Mouse (Mus musculus): Measurements from ENCODE around the gene Mcoln3. TPM values are rescaled to one million over a fixed set of nuclear protein-coding genes. Genes with fewer than 3 reads are reported as not detected.
A peak's percentile ranks its signal among the peaks of the same experiment; 100 is the strongest.

Mcoln3 gene
- polyA plus RNA-seq, 1 experiment = 17.3 TPM

DNA sequence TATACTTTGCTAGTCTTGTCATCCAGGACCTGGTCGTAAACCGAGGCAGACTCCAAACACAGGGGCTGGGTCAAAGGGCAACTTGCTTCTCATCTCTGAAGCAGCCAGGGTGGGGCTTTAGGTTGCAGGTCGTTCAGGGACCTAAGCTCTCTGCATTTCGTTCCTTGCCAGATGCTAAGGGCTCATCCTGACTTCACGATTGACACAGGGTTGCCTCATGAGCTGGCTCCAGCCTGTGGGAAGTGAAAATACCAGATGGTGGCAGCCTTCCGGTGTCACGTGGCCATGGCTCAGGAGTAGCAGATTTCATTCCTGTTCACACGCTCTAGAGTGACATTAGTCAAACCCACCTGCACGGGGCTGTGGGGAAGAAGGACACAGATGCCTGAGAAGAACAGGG is 17.6 kb downstream of the Mcoln3 start:
- DNase-seq = no peak
- Histone ChIP-seq H3K27me3 (replicated peaks; ENCODE audit: control insufficient read depth, insufficient read depth, low read length) (no peaks in the 10 kb centered on the region), H3K36me3 (ENCODE audit: control insufficient read depth, insufficient read depth, low read length) (no peaks in the 10 kb centered on the region), H3K27ac (ENCODE audit: insufficient read depth, low read depth, low read length) (no peak overlapping the region), H3K4me1 (ENCODE audit: control insufficient read depth, insufficient read depth, low read length) (no peaks in the 10 kb centered on the region), H3K4me3 (ENCODE audit: insufficient read depth, low read depth, low read length) (no peak overlapping the region)
- 57% methylated on average over 9 of the region's 9 CpGs for WGBS
- TF ChIP-seq CTCF (conservative IDR thresholded peaks at IDR 0.05; ENCODE audit: insufficient read depth, insufficient read length, low read depth, low read length) (no peak), POLR2A (IDR thresholded peaks at IDR 0.05; ENCODE audit: low read depth, low read length) (no peak)

GRCm38 (mm10) chr3:146135417-146135816 is 18.2 kb downstream of the Mcoln3 start:
- DNase-seq = no peak
- H3K4me3 ChIP-seq (ENCODE audit: insufficient read depth, low read depth, low read length) = no peak overlapping the region
- no peak for TF ChIP-seq CTCF (conservative IDR thresholded peaks at IDR 0.05; ENCODE audit: insufficient read depth, insufficient read length, low read depth, low read length)
- TF ChIP-seq POLR2A (IDR thresholded peaks at IDR 0.05; ENCODE audit: low read depth, low read length) = no peak
- H3K4me1 ChIP-seq (ENCODE audit: control insufficient read depth, insufficient read depth, low read length) = no peaks in the 10 kb centered on the region
- no peaks in the 10 kb centered on the region for H3K27me3 ChIP-seq (replicated peaks; ENCODE audit: control insufficient read depth, insufficient read depth, low read length)
- WGBS = 85% methylated on average over 2 of the region's 2 CpGs
- H3K27ac ChIP-seq (ENCODE audit: insufficient read depth, low read depth, low read length) = no peak overlapping the region
- H3K36me3 ChIP-seq (ENCODE audit: control insufficient read depth, insufficient read depth, low read length) = no peaks in the 10 kb centered on the region

- 28% methylated on average over 10 of the region's 10 CpGs for WGBS
- no peak for DNase-seq
- TF ChIP-seq CTCF (conservative IDR thresholded peaks at IDR 0.05; ENCODE audit: insufficient read depth, insufficient read length, low read depth, low read length) = peak; percentile 59; the same call in 1 of the 2 replicates
- TF ChIP-seq POLR2A (IDR thresholded peaks at IDR 0.05; ENCODE audit: low read depth, low read length) = no peak
- no peaks in the 10 kb centered on the region for H3K27me3 ChIP-seq (replicated peaks; ENCODE audit: control insufficient read depth, insufficient read depth, low read length)
- H3K4me1 ChIP-seq (ENCODE audit: control insufficient read depth, insufficient read depth, low read length) = no peaks in the 10 kb centered on the region
- H3K27ac ChIP-seq (ENCODE audit: insufficient read depth, low read depth, low read length) = no peak overlapping the region
- no peak overlapping the region for H3K4me3 ChIP-seq (ENCODE audit: insufficient read depth, low read depth, low read length)
- H3K36me3 ChIP-seq (ENCODE audit: control insufficient read depth, insufficient read depth, low read length) = no peaks in the 10 kb centered on the region
These were observed 19.2 kb downstream of the Mcoln3 start for GRCm38 (mm10) chr3:146136422-146136821.

DNA sequence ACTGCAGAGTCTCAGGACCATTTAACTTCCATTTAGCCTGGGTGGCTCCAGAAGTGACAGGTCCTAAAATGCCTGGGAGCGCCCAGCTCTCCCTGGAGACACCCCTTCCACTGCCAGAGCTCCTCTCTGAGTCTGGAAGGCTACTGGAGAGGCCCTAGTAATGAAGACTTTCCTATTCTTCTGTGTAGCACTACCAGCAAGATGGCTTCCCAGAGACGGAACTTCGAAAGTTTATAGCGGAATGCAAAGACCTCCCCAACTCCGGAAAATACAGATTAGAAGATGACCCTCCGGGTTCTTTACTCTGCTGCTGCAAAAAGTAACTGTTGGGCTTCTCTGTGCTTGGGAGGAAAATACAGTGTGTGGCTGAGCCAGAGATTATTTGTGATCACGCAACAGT is 23.0 kb downstream of the Mcoln3 start:
- Histone ChIP-seq H3K4me3 (ENCODE audit: insufficient read depth, low read depth, low read length) (no peak overlapping the region), H3K4me1 (ENCODE audit: control insufficient read depth, insufficient read depth, low read length) (no peaks in the 10 kb centered on the region), H3K36me3 (ENCODE audit: control insufficient read depth, insufficient read depth, low read length) (no peaks in the 10 kb centered on the region), H3K27me3 (replicated peaks; ENCODE audit: control insufficient read depth, insufficient read depth, low read length) (no peaks in the 10 kb centered on the region), H3K27ac (ENCODE audit: insufficient read depth, low read depth, low read length) (no peak overlapping the region)
- WGBS = 94% methylated on average over 7 of the region's 7 CpGs
- no peak for DNase-seq
- no peak for TF ChIP-seq POLR2A (IDR thresholded peaks at IDR 0.05; ENCODE audit: low read depth, low read length)
- TF ChIP-seq CTCF (conservative IDR thresholded peaks at IDR 0.05; ENCODE audit: insufficient read depth, insufficient read length, low read depth, low read length) = no peak

DNA sequence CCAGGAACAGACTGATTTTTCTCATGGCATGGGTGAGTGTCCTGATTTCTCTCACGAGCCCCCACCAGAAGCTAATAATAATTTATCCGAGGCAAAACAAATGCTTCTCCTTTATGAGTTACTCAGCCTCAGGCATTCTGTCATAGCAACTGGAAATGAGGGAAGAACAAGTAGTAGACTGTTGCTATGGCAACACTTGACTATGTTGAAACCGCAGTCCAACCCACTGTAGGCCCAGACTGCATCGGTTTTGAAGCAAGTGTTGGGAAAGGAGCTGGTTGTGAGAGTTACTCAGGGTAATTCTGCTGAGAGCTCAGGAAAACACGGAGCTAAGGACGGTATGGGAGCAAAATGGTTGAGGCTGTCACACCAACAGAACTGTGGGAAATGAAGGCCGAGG is 25.3 kb downstream of the Mcoln3 start:
- WGBS = 89% methylated on average over 7 of the region's 7 CpGs
- H3K27me3 ChIP-seq (replicated peaks; ENCODE audit: control insufficient read depth, insufficient read depth, low read length) = no peaks in the 10 kb centered on the region
- H3K27ac ChIP-seq (ENCODE audit: insufficient read depth, low read depth, low read length) = no peak overlapping the region
- TF ChIP-seq CTCF (conservative IDR thresholded peaks at IDR 0.05; ENCODE audit: insufficient read depth, insufficient read length, low read depth, low read length) (no peak), POLR2A (IDR thresholded peaks at IDR 0.05; ENCODE audit: low read depth, low read length) (no peak)
- no peaks in the 10 kb centered on the region for H3K36me3 ChIP-seq (ENCODE audit: control insufficient read depth, insufficient read depth, low read length)
- DNase-seq = no peak
- no peaks in the 10 kb centered on the region for H3K4me1 ChIP-seq (ENCODE audit: control insufficient read depth, insufficient read depth, low read length)
- H3K4me3 ChIP-seq (ENCODE audit: insufficient read depth, low read depth, low read length) = no peak overlapping the region

GRCm38 (mm10) chr3:146145501-146145900 is 28.3 kb downstream of the Mcoln3 start:
- Histone ChIP-seq H3K4me3 (ENCODE audit: insufficient read depth, low read depth, low read length) (no peak overlapping the region), H3K4me1 (ENCODE audit: control insufficient read depth, insufficient read depth, low read length) (0 out of 2 replicates have a peak, but pooled peaks cover 4% of the 10 kb centered on the region), H3K27ac (ENCODE audit: insufficient read depth, low read depth, low read length) (no peak overlapping the region), H3K36me3 (ENCODE audit: control insufficient read depth, insufficient read depth, low read length) (no peaks in the 10 kb centered on the region), H3K27me3 (replicated peaks; ENCODE audit: control insufficient read depth, insufficient read depth, low read length) (0 out of 2 replicates have a peak, but pooled peaks cover 2% of the 10 kb centered on the region)
- TF ChIP-seq CTCF (conservative IDR thresholded peaks at IDR 0.05; ENCODE audit: insufficient read depth, insufficient read length, low read depth, low read length) (no peak; the same call in 1 of the 2 replicates), POLR2A (IDR thresholded peaks at IDR 0.05; ENCODE audit: low read depth, low read length) (no peak)
- peak; percentile 14 for DNase-seq
- WGBS = 55% methylated on average over 5 of the region's 5 CpGs

- Histone ChIP-seq H3K27me3 (replicated peaks; ENCODE audit: control insufficient read depth, insufficient read depth, low read length) (0 out of 2 replicates have a peak, but pooled peaks cover 2% of the 10 kb centered on the region), H3K4me3 (ENCODE audit: insufficient read depth, low read depth, low read length) (no peak overlapping the region), H3K36me3 (ENCODE audit: control insufficient read depth, insufficient read depth, low read length) (no peaks in the 10 kb centered on the region), H3K4me1 (ENCODE audit: control insufficient read depth, insufficient read depth, low read length) (0 out of 2 replicates have a peak, but pooled peaks cover 4% of the 10 kb centered on the region), H3K27ac (ENCODE audit: insufficient read depth, low read depth, low read length) (no peak overlapping the region)
- TF ChIP-seq POLR2A (IDR thresholded peaks at IDR 0.05; ENCODE audit: low read depth, low read length) (no peak), CTCF (conservative IDR thresholded peaks at IDR 0.05; ENCODE audit: insufficient read depth, insufficient read length, low read depth, low read length) (no peak)
- 40% methylated on average over 5 of the region's 5 CpGs for WGBS
- peak; percentile 5 for DNase-seq
These were observed 28.9 kb downstream of the Mcoln3 start for GRCm38 (mm10) chr3:146146131-146146530.
